Mouse (Mus musculus) stomach, postnatal 0 days (tissue): Measurements from ENCODE around the gene Uqcc1. TPM values are rescaled to one million over a fixed set of nuclear protein-coding genes. Genes with fewer than 3 reads are reported as not detected.

Experiments used
- ATAC-seq: fragments of 200-750 bp; cut with Nextera tagmentation; 2 replicates; pipeline ENCODE4 v1.8.0; 2017; ENCODE audit not compliant: low FRiP score, low TSS enrichment
- DNase-seq: peaks from one replicate; pipeline ENCODE4 v3.0.0-alpha.2; 2016; ENCODE audit warnings: low spot score
- H3K27ac ChIP-seq: fragments of 300-500 bp; sonication (generic); replicated peaks from 2 replicates; pipeline ENCODE4 v1.5.1; 2014; ENCODE audit warnings: mild to moderate bottlenecking, control low read depth
- H3K27me3 ChIP-seq: fragments of 300-500 bp; sonication (generic); 2 replicates; pipeline ENCODE4 v1.6.1; 2014; ENCODE audit warnings: low read length; ENCODE audit not compliant: control insufficient read depth, insufficient read depth
- H3K36me3 ChIP-seq: fragments of 300-500 bp; sonication (generic); 2 replicates; pipeline ENCODE4 v1.6.1; 2014; ENCODE audit warnings: low read length, mixed read lengths; ENCODE audit not compliant: control insufficient read depth, insufficient read depth
- H3K4me1 ChIP-seq: fragments of 300-500 bp; sonication (generic); replicated peaks from 2 replicates; pipeline ENCODE4 v1.6.1; 2014; ENCODE audit warnings: antibody characterized with exemption; ENCODE audit not compliant: control insufficient read depth, insufficient read depth
- H3K4me2 ChIP-seq: fragments of 300-500 bp; sonication (generic); replicated peaks from 2 replicates; pipeline ENCODE4 v1.6.1; 2014; ENCODE audit warnings: low read depth, mild to moderate bottlenecking, control low read depth, moderate library complexity
- H3K4me3 ChIP-seq: fragments of 300-500 bp; sonication (generic); 2 replicates; pipeline ENCODE4 v1.5.1; 2014; ENCODE audit warnings: low read depth, low read length, control low read depth
- H3K9ac ChIP-seq: fragments of 300-500 bp; sonication (generic); 2 replicates; pipeline ENCODE4 v1.6.1; 2014; ENCODE audit warnings: mild to moderate bottlenecking, low read length, control low read depth, mixed read lengths
- H3K9me3 ChIP-seq: fragments of 300-500 bp; sonication (generic); 2 replicates; pipeline ENCODE4 v1.6.1; 2016; ENCODE audit warnings: low read length; ENCODE audit not compliant: control insufficient read depth
- CTCF ChIP-seq: IDR thresholded peaks from 2 replicates; pipeline ENCODE4 v1.5.1; 2016; ENCODE audit warnings: antibody characterized with exemption, low read depth, mild to moderate bottlenecking, moderate library complexity
- EP300 ChIP-seq: optimal IDR thresholded peaks from 2 replicates; pipeline ENCODE3; 2016; ENCODE audit warnings: antibody characterized with exemption
- WGBS: fragments of 180-500 bp; shearing (Covaris S2); extraction: QIAGEN DNeasy Blood & Tissue Kit; methylation state at CpG from one replicate; pipeline ENCODE4 v1.1.7; 2014; 5-methylcytosine and 5-hydroxymethylcytosine counted together
- polyA plus RNA-seq: library from polyadenylated mRNA; unstranded; fragments of >200 nt; fragmentation: Nextera tagmentation; extraction: Ambion mirVana; gene quantifications from 2 replicates; pipeline ENCODE4 v1.2.1, GENCODE M21; 2015

The Uqcc1 gene
- polyA plus RNA-seq, 1 experiment from 2014 or later: 41.9 TPM

GRCm38 (mm10) chr2:155862573-155863300 is 67.4 kb downstream of the Uqcc1 start:
- Histone ChIP-seq H3K4me3 (no peak overlapping the region), H3K27me3 (no peaks in the 10 kb centered on the region), H3K27ac (no peak overlapping the region), H3K9ac (no peak overlapping the region), H3K4me2 (no peak overlapping the region), H3K9me3 (no peaks in the 10 kb centered on the region), H3K4me1 (no peaks in the 10 kb centered on the region), H3K36me3 (no peaks in the 10 kb centered on the region)
- ATAC-seq (peak; percentile 75; the same call in 1 of the 2 replicates), DNase-seq (no peak)
- TF ChIP-seq EP300: no peak
- TF ChIP-seq CTCF: no peak
- WGBS: 53% methylated on average over 13 of the region's 13 CpGs

GRCm38 (mm10) chr2:155861581-155861980 is 68.5 kb downstream of the Uqcc1 start:
- H3K4me3 ChIP-seq: no peak overlapping the region
- no peak for ATAC-seq
- no peak overlapping the region for H3K27ac ChIP-seq
- H3K9ac ChIP-seq: no peak overlapping the region
- H3K4me2 ChIP-seq: no peak overlapping the region
- no peak for DNase-seq
- 85% methylated on average over 6 of the region's 6 CpGs for WGBS
- no peak for TF ChIP-seq CTCF
- TF ChIP-seq EP300: no peak
- no peaks in the 10 kb centered on the region for H3K27me3 ChIP-seq
- no peaks in the 10 kb centered on the region for H3K4me1 ChIP-seq
- H3K36me3 ChIP-seq: peaks cover 3% of the 10 kb centered on the region; the same call in 1 of the 2 replicates
- H3K9me3 ChIP-seq: no peaks in the 10 kb centered on the region

- no peak for ATAC-seq
- no peaks in the 10 kb centered on the region for H3K4me1 ChIP-seq
- H3K27ac ChIP-seq: no peak overlapping the region
- H3K9me3 ChIP-seq: no peaks in the 10 kb centered on the region
- no peak overlapping the region for H3K4me3 ChIP-seq
- no peaks in the 10 kb centered on the region for H3K27me3 ChIP-seq
- H3K4me2 ChIP-seq: no peak overlapping the region
- H3K9ac ChIP-seq: no peak overlapping the region
- peaks cover 3% of the 10 kb centered on the region; the same call in 1 of the 2 replicates for H3K36me3 ChIP-seq
- TF ChIP-seq CTCF (no peak), EP300 (no peak)
- DNase-seq: no peak
- WGBS: 78% methylated on average over 7 of the region's 7 CpGs
These were observed 70.0 kb downstream of the Uqcc1 start for GRCm38 (mm10) chr2:155860102-155860501.

GRCm38 (mm10) chr2:155852536-155852935 is 77.6 kb downstream of the Uqcc1 start:
- no peak for TF ChIP-seq CTCF
- TF ChIP-seq EP300: no peak
- ATAC-seq (peak; percentile 80), DNase-seq (peak; percentile 53)
- whole genome bisulfite sequencing: 64% methylated on average over 5 of the region's 5 CpGs
- no peaks in the 10 kb centered on the region for H3K27me3 ChIP-seq
- H3K4me2 ChIP-seq: no peak overlapping the region
- H3K9me3 ChIP-seq: no peaks in the 10 kb centered on the region
- no peak overlapping the region for H3K27ac ChIP-seq
- H3K4me3 ChIP-seq: no peak overlapping the region
- H3K9ac ChIP-seq: no peak overlapping the region
- H3K36me3 ChIP-seq: peaks cover 11% of the 10 kb centered on the region
- no peaks in the 10 kb centered on the region for H3K4me1 ChIP-seq

GRCm38 (mm10) chr2:155850120-155850519 is 80.0 kb downstream of the Uqcc1 start:
- TF ChIP-seq EP300 (no peak), CTCF (no peak)
- Histone ChIP-seq H3K27me3 (no peaks in the 10 kb centered on the region), H3K36me3 (peaks cover 7% of the 10 kb centered on the region; the same call in 1 of the 2 replicates), H3K4me1 (no peaks in the 10 kb centered on the region), H3K9ac (no peak overlapping the region), H3K9me3 (no peaks in the 10 kb centered on the region), H3K27ac (no peak overlapping the region), H3K4me3 (no peak overlapping the region), H3K4me2 (no peak overlapping the region)
- no peak for DNase-seq
- ATAC-seq: no peak
- WGBS: 80% methylated on average over 7 of the region's 7 CpGs

- ATAC-seq (no peak), DNase-seq (no peak)
- TF ChIP-seq EP300: no peak
- TF ChIP-seq CTCF: no peak
- Histone ChIP-seq H3K9me3 (no peaks in the 10 kb centered on the region), H3K27me3 (no peaks in the 10 kb centered on the region), H3K4me1 (no peaks in the 10 kb centered on the region), H3K27ac (no peak overlapping the region), H3K36me3 (peaks cover 7% of the 10 kb centered on the region; the same call in 1 of the 2 replicates), H3K9ac (no peak overlapping the region), H3K4me3 (no peak overlapping the region), H3K4me2 (no peak overlapping the region)
- 50% methylated on average over 7 of the region's 7 CpGs for WGBS
These were observed 80.6 kb downstream of the Uqcc1 start for GRCm38 (mm10) chr2:155849464-155849863.
